Mouse (Mus musculus) right cerebral cortex, postnatal 4 days (tissue): ENCODE results near the gene Tmem88b.
"Not testable (repeated sequence)": the region's sequence is repeated elsewhere in the genome, so short reads cannot be mapped to it uniquely, and the experiment has no call there.

ENCODE experiments used
- DNase-seq: peaks from one replicate; pipeline ENCODE4 v3.0.0-alpha.2; 2022

The Tmem88b gene

GRCm38 (mm10) chr4:155759862-155760612 lies 25.6 kb downstream of the Tmem88b start:
- DNase-seq: no peak

- no peak for DNase-seq
Measured at GRCm38 (mm10) chr4:155757011-155757410, 28.7 kb downstream of the Tmem88b start.

GRCm38 (mm10) chr4:155746575-155747490 lies 38.8 kb downstream of the Tmem88b start:
- DNase-seq: no peak

DNA sequence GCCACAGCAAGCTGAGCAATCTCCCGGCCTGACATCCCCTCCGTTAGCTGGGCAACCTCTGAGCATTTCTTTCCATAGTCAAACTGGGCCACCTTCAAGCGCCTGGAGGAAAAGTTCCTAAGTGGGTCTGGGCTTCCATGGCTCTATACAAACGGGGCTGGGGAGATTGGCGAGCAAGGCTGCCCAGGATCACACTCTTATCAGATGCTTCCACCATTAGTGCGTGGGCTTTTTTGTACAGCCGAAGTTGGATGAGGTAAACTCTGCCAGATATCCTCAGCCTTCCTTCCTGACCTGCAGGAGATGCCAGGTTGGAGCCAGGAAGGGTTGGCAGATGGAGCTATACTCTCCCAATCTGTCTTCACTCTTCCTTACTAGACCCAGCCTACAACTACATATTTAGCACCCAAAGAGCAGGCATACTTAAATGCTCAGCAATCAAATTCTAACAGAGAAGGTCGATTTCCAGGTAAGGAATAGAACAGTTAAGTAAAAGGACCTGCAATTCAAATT lies 39.6 kb downstream of the Tmem88b start:
- no peak for DNase-seq

GRCm38 (mm10) chr4:155745136-155745535 lies 40.5 kb downstream of the Tmem88b start:
- DNase-seq: no peak

- no peak for DNase-seq
Measured at GRCm38 (mm10) chr4:155744474-155744873, 41.2 kb downstream of the Tmem88b start.

DNA sequence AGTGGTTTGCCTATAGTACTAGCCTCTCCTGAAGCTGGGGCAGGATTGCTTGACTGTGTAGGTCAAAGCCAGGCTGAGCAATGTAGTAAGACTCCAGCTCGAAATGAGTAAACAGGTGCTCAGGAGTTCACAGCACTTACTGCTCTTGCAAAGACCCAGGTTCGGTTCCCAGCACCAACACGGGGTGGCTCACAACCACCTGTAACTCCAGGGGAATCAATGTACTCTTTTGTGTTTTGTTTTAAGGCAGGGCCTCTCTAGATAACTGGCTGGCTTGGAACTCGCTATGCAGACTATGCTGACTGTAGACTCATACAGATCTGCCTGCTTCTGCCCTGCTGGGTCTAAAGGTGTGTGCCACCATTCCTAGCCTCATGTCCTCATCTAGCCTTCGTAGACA lies 43.0 kb downstream of the Tmem88b start:
- no peak for DNase-seq

GRCm38 (mm10) chr4:155740681-155741080 lies 45.0 kb downstream of the Tmem88b start:
- DNase-seq: not testable (repeated sequence)

DNA sequence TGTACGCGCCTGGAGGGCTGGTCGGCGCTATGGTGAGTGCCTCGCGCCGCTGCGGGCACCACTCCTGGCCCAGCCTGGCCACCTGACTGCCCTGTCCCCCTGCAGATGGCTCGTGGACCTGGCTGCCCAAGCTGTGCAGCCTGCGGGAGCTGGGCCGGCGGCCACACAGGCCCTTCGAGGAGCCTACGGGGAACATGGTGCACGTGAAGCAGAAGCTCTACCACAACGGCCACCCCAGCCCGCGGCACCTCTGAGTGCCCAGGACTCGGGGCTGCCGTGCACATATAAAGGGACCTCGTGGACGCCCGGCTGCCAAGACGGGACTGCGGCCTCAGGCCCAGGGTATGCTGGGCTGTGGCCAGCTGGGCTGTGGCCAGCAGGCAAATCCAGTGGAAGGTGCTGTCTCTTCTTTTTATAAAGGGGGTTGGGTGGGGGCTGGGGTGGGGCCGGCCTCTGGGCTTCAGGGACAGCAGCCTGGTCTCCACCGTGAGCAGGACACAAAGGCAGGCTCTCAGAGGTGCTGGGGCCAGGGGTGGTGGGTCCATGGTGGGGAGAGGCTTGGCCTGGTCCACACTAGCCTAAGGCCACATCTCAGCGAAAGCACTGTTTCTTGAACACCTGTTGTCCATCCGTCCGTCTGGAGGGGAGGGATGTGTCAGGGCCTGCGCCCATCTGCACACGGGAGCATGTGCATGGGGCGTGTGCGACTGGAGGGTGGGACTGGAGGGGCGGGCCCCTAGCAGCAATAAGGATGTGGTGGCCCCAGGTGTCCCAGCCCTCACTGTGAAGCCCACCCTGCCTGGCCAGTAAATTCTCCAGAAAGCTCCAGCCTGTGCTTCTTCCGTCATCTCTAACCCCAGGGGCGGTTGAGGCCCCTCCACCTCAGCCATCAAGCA lies 45.7 kb downstream of the Tmem88b start:
- peak; percentile 31 for DNase-seq

- no peak for DNase-seq
Measured at GRCm38 (mm10) chr4:155739152-155739551, 46.5 kb downstream of the Tmem88b start.

DNA sequence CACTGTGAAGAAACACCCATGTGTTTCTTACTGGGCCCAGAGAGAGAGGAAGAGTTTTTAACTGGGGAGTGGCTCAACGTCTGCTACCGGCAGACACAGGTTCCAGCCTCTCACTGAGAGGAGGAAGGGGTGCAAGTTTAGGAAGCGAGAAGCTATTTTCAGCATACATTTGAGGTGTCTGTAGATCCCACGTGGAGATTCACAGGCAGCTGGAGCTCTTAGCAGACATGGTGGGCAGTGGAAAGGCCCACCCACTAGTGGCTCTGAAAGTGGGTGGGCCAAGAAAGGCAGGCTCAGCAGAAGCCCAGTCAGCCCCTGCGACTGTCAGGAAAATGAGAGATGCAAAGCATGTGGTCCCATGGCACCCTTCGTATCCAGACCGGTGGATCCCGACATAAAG lies 47.4 kb downstream of the Tmem88b start:
- DNase-seq: no peak

GRCm38 (mm10) chr4:155736421-155736820 lies 49.3 kb downstream of the Tmem88b start:
- no peak for DNase-seq

DNA sequence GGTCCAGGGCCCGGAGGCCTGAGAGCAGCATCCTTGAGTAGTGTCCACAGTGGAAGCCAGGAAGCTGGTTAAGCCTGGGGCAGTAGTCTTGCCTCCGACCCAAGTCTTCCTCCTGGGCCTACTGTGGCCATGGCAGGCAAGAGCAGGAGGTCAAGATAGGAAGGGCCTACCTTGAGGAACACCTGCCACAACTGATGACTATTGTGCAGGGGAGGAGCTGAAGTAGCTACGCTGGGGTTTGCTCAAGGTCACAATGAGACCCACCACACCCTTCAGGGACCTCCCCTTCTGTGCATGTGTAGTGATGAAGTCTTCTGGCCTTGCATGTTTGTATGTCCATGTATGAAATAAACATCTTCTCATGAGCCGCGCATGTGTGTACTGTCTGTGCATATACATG lies 49.9 kb downstream of the Tmem88b start:
- no peak for DNase-seq

- peak; percentile 59 for DNase-seq
Measured at GRCm38 (mm10) chr4:155734951-155735702, 50.5 kb downstream of the Tmem88b start.

DNA sequence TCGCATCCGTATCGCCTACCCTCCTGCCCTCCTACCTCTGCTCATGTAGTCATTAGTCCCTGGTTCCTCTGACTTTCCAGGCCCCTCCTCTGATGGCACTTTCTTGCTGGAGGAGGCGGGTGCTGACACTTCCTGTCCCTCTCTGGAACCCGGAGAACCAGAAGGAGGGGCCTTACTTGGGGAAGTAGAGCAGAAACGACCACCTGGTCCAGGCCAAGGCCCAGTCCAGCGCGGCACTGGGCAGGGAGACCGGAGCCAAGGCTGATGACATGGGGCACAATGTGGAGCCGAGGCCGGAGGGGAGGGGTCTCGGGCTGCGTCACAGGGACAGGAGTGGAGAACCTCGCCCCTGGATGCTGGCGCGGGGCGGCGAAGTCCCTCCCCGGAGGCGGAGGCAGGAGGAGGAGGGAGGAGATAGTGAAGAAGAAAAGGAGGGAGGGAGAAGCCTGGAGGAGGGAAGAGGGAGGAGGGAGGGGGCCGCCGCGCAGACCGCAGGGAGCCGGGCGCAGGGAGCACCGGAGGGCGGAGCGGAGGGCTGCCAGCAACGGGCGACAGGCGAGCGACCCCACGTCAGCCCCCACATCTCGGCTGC lies 51.2 kb downstream of the Tmem88b start, which contains the start of gene Tmem240:
Gene Tmem240, plus strand, starts transcription at position 451 of the 592 bp plus-strand sequence.
- DNase-seq: peak; percentile 82

- no peak for DNase-seq
Measured at GRCm38 (mm10) chr4:155733267-155733666, 52.4 kb downstream of the Tmem88b start.
